Mouse (Mus musculus): ENCODE measurements around the gene Calhm2.
"Not testable (repeated sequence)": the region's sequence is repeated elsewhere in the genome, so short reads cannot be mapped to it uniquely, and the experiment has no call there.

The Calhm2 gene

GRCm38 (mm10) chr19:47151332-47152061 lies 13.4 kb upstream of the Calhm2 start:
- CTCF ChIA-PET: no interaction called here

DNA sequence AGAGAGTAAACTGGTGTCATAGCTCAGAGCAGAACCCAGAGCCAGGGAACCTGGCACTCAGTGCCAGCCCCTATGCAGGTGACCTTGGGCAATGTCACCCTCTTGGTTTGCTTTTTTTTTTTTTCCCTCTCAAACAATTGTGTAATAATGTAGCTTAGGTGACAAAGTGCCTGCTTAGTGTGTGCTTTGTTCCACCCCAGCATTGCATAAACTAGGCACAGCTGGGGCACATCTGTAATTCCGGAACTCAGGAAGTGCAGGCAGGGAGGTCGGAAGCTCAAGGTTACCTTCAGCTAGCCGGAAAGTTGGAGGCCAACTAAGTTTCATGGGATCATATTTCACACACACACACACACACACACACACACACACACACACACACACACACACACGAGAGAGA lies 11.8 kb upstream of the Calhm2 start:
- CTCF ChIA-PET: interaction anchor here (0.5 to 0.9 kb wide), 4 partner anchors 14 to 37 kb away, joined by 3 to 6 read pairs (median 4); no protein-coding TSS in a partner anchor

- CTCF ChIA-PET: interaction anchor here (0.9 to 1.2 kb wide), 2 partner anchors 20 to 26 kb away, joined by 4 read pairs; no protein-coding TSS in a partner anchor
These were observed 10.3 kb upstream of the Calhm2 start for GRCm38 (mm10) chr19:47148267-47148847.

GRCm38 (mm10) chr19:47144154-47144553 lies 6.1 kb upstream of the Calhm2 start, which contains the start of gene Calhm1:
Gene Calhm1 (minus strand): TSS chr19:47144254.
- CTCF ChIA-PET: no interaction called here

DNA sequence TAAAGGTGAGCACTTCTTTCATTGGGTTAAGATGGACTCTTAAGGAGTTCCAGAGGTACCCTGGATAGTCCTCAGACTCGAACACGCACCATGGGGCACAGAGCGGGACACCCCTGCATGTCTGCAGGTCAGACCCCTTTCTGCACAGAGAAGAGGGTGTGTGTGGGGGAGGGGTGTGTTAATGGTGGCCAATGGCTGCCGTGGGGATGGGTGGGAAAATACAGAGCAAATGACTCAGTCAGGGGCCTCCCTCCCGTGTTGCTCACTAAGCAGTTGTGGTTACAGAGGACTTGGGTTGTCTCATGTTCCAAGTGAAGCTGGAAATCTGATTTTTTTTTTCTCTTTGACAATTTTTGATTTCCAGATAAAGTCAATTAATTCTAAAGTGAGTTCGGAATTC lies 4.3 kb upstream of the Calhm2 start:
- CTCF ChIA-PET: interaction anchor here (0.6 kb wide), 1 partner anchor 64 kb away, joined by 6 read pairs; no protein-coding TSS in a partner anchor

- CTCF ChIA-PET: not testable (repeated sequence)
These were observed 1.5 kb upstream of the Calhm2 start for GRCm38 (mm10) chr19:47139611-47140010.

GRCm38 (mm10) chr19:47137051-47137581 lies 978 bp downstream of the Calhm2 start:
- CTCF ChIA-PET: no interaction called here

DNA sequence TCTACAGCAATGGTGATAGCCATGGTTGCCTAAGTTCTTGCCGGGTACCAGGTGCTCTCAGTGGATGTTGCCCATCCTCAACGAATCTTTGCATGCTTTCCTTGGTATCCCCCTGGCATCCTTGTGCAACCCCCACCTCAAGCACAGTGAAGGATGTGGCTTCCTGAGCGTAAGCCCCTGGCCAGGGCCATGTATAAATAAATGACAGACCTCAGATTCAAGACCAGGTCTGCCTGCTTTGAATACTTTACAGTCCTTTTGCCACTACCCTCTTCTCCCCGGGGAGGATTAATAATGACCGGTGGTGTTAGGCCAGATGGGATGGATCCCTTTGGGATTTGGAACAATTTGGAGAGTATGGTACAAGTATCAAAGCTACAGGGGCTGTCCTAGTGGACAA lies 1.9 kb downstream of the Calhm2 start:
- CTCF ChIA-PET: interaction anchor here (0.7 kb wide), 1 partner anchor 13 kb away, joined by 5 read pairs; no protein-coding TSS in a partner anchor

GRCm38 (mm10) chr19:47135568-47135967 lies 2.5 kb downstream of the Calhm2 start:
- CTCF ChIA-PET: interaction anchor here (0.7 to 1.1 kb wide), 3 partner anchors 10 to 14 kb away, joined by 3 to 5 read pairs (median 3); no protein-coding TSS in a partner anchor

GRCm38 (mm10) chr19:47133161-47133560 lies 4.9 kb downstream of the Calhm2 start:
- CTCF ChIA-PET: interaction anchor here (0.6 to 1.5 kb wide), 4 partner anchors 10 to 379 kb away, joined by 3 to 9 read pairs (median 4); no protein-coding TSS in a partner anchor

GRCm38 (mm10) chr19:47130551-47131125 lies 7.5 kb downstream of the Calhm2 start:
- CTCF ChIA-PET: no interaction called here

DNA sequence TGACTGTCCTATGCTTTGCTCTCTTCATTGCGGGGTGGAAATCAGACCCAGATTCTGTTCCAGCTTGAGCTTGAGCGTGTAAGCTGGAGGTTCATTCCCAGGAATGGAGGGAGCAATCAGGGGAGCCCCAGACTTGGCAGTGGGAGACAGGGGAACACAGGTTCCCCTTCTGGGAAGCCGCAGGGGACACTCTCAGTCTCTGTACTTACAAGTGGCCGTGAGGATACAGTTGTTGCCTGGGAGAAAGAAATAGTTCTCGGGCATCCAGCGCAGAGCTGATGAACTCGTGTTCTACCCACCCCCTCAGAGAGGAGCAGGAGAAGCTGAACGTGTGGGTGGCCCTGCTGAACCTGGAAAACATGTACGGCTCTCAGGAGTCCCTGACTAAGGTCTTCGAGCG lies 9.3 kb downstream of the Calhm2 start:
- CTCF ChIA-PET: interaction anchor here (0.6 kb wide), 1 partner anchor 261 kb away, joined by 5 read pairs; no protein-coding TSS in a partner anchor

DNA sequence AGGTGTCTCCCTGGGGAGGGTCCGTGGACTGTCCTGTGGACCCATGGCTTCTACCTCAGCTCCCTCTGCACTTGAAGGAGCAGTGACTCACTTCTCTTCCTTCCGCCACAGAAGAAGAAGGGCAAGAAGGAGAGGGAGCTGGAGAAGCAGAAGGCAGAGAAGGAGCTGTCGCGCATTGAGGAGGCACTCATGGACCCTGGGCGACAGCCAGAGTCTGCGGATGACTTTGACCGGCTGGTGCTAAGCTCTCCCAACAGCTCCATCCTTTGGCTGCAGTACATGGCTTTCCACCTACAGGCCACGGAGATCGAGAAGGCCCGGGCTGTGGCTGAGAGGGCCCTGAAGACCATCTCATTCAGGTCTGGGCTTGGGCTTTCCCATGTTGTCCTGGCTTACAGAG lies 9.9 kb downstream of the Calhm2 start:
- CTCF ChIA-PET: interaction anchor here (0.9 kb wide), 1 partner anchor 19 kb away, joined by 3 read pairs; no protein-coding TSS in a partner anchor

GRCm38 (mm10) chr19:47122802-47123201 lies 15.3 kb downstream of the Calhm2 start:
- CTCF ChIA-PET: interaction anchor here (0.6 to 1.6 kb wide), 6 partner anchors 10 to 46 kb away, joined by 3 to 10 read pairs (median 4); no protein-coding TSS in a partner anchor

DNA sequence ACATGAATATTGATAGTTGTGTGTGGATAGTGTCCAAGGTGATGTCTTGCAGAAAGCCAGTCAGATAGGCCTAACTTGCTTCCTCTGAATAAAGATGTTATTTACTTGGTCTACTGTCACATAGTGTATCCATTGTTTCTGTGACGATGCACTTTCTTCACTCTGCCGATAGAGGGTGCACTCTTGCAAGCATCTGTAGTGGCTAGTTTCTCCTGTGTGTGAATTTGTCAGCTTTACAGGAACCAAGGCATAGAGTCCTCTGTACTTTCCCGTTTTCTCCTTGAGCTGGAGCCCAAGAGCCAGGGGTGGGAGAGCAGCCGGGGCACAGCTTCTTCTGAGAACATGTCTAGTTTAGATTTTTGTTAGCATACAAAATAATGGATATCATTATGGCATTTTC lies 17.0 kb downstream of the Calhm2 start:
- CTCF ChIA-PET: interaction anchor here (0.6 to 2.1 kb wide), 4 partner anchors 12 to 626 kb away, joined by 3 to 11 read pairs (median 7); partner anchors contain the start of gene Calhm2

- CTCF ChIA-PET: no interaction called here
These were observed 19.5 kb downstream of the Calhm2 start for GRCm38 (mm10) chr19:47118634-47119033.

DNA sequence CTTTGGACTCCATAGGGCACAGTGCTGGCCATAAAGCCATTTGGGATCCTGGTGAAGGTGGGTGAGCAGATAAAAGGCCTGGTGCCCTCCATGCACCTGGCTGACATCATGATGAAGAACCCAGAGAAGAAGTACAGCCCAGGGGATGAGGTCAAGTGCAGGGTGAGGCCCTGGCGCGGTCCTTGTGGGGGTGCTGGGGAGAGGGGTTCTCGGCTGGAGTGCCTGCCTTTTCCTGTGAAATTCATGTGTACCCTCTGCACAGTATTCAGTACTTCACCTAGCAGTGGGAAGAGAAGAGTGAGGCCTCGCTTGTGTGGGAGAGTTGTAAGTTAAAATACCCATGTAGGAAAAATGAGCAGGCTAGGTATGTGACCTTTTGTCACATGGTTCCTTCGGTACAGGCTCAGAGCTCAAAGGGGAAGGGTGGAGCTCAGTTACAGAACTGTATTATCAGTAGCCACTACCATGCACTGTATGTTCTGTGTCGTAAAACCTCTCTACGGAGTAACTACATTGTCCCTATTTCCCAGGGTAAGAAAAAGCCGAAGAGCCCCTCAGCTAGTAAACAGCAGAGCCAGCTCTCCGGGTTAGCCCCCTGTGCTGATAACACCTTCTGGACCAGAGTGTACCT lies 33.3 kb downstream of the Calhm2 start:
- CTCF ChIA-PET: no interaction called here

GRCm38 (mm10) chr19:47101080-47101479 lies 37.0 kb downstream of the Calhm2 start:
- CTCF ChIA-PET: no interaction called here

DNA sequence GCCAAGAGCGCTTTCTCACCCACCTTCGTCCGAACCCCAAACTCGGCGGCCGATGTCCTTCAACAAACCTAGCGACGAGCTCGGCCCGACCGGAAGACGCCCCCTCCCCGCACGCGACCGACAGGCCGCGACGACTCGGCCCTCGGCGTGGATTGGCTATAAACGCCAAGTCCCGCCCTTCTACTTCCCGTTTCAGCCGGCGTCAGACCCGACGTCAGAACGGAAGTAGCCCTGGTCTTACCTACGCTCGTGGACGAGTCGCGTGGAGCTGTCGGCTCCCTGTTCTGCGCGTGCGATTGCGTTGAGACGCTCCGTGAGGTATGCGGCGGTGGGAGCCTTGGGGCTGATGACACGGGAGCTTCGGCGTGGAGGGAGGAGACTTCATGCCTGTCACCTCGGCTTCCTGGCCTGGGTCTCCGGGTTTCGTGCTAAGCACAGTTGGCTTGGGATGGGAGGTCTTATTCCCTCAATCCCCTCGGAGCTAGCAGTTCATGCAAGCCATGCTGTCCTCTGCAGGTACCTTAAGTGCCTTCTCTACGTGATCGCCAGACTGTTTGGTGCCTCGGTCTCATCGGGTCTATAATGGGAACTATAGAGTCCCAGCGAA lies 47.4 kb downstream of the Calhm2 start, which contains the start of the genes Usmg5 and Pdcd11:
Usmg5 (minus strand) TSS at position 98 of the 607 bp plus-strand sequence.
Pdcd11 (plus strand) TSS at position 219 of the 607 bp plus-strand sequence.
- CTCF ChIA-PET: interaction anchor here (0.6 kb wide), 1 partner anchor 77 kb away, joined by 3 read pairs; no protein-coding TSS in a partner anchor

DNA sequence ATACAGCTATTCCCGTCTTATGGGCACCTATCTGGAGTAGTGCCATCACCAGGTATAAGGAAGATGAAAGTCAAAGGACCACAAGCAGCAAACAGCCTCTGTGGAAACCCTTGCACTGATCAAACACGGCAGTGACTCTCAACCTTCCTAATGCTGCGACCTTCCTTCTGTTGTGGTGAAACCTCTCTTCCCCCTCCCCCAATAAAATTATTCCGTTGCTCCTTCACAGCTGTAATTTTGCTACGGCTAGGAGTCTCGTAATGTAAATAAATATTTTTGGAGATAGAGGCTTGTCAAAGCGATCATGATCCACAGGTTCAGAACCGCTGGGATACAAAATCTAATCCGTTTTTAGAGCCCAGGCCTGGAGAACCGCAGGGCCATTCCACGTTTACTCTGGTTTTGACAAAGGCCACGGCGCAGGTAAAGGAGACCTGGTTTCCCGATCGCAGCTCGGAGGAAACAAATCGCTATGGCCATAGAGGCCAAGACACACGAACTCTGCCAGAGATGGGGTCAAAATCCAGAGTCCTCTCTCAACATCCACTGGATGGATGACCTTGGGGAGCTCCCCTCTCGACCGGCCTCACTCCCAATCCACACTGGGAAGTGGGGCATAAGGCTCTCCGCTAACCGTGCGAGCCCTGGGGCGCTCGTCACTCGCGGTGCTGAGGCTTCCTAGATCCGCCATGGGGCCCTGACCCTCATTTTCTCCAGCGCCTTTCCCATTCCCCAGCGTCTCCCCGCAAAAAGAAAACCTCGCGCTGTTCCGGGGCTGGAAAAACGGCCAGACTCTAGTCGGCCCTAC lies 48.2 kb downstream of the Calhm2 start:
- CTCF ChIA-PET: interaction anchor here (0.6 to 0.7 kb wide), 3 partner anchors 22 to 221 kb away, joined by 3 to 7 read pairs (median 3); partner anchors contain the start of gene Taf5

Measured in spleen, embryonic (tissue).